Mouse (Mus musculus) MEL (cell line): ENCODE measurements around the gene Ror1. TPM values are rescaled to one million over a fixed set of nuclear protein-coding genes. Genes with fewer than 3 reads are reported as not detected.

Source experiments
- DNase-seq: peaks from one replicate; pipeline ENCODE4 v3.0.0; 2011; ENCODE audit warnings: low read depth, low spot score
- H3K27ac ChIP-seq: 2 replicates; pipeline ENCODE4 v1.5.1; 2012; ENCODE audit warnings: low read depth, mild to moderate bottlenecking, control low read depth, low read length, moderate library complexity; ENCODE audit not compliant: control insufficient read depth
- H3K27me3 ChIP-seq, 2 experiments: fragments of 150-350 bp in 1 of 2; sonication (generic) in 1 of 2; 2 replicates each; pipeline ENCODE4 v1.6.1; 2012; ENCODE audit warnings: low read length in 2 of 2, mild to moderate bottlenecking in 2 of 2, improper control_type of control experiment in 1 of 2, moderate library complexity in 1 of 2; ENCODE audit not compliant: insufficient read depth in 2 of 2, control insufficient read depth in 1 of 2
- H3K36me3 ChIP-seq, 2 experiments: 2 replicates each; pipeline ENCODE4 v1.6.1; 2012 to 2014; ENCODE audit warnings: low read length in 2 of 2, improper control_type of control experiment in 1 of 2, inconsistent platforms in 1 of 2, mild to moderate bottlenecking in 1 of 2; ENCODE audit not compliant: insufficient read depth in 2 of 2, control insufficient read depth in 1 of 2
- H3K4me1 ChIP-seq, 2 experiments: fragments of 150-350 bp in 1 of 2; sonication (generic) in 1 of 2; 2 replicates each; pipeline ENCODE4 v1.6.1; 2012; ENCODE audit warnings: low read length in 2 of 2, improper control_type of control experiment in 1 of 2, mild to moderate bottlenecking in 1 of 2; ENCODE audit not compliant: insufficient read depth in 2 of 2, control insufficient read depth in 1 of 2
- H3K4me3 ChIP-seq, 2 experiments: fragments of 150-350 bp in 1 of 2; sonication (generic) in 1 of 2; 2 replicates each; pipeline ENCODE4 v1.5.1; 2012; ENCODE audit warnings: low read depth in 2 of 2, low read length in 2 of 2, mild to moderate bottlenecking in 2 of 2, moderate library complexity in 2 of 2, control low read depth in 1 of 2, improper control_type of control experiment in 1 of 2; ENCODE audit not compliant: control insufficient read depth in 1 of 2, insufficient read depth in 1 of 2
- H3K79me2 ChIP-seq: 2 replicates; pipeline ENCODE4 v1.6.1; 2012; ENCODE audit warnings: mild to moderate bottlenecking, low read length, moderate library complexity; ENCODE audit not compliant: control insufficient read depth, poor library complexity, insufficient read depth
- H3K9ac ChIP-seq: 2 replicates; pipeline ENCODE4 v1.6.1; 2012; ENCODE audit warnings: low read depth, mild to moderate bottlenecking, control low read depth, low read length, moderate library complexity; ENCODE audit not compliant: control insufficient read depth, poor library complexity, severe bottlenecking
- H3K9me3 ChIP-seq: fragments of 150-350 bp; sonication (generic); replicated peaks from 2 replicates; pipeline ENCODE4 v1.6.1; 2012; ENCODE audit warnings: mild to moderate bottlenecking, low read length, improper control_type of control experiment, moderate library complexity; ENCODE audit not compliant: insufficient read depth
- BHLHE40 ChIP-seq: IDR thresholded peaks from 2 replicates; pipeline ENCODE4 v1.6.1; 2012; ENCODE audit warnings: low read depth, mild to moderate bottlenecking, inconsistent platforms, low read length, improper control_type of control experiment, borderline replicate concordance
- CHD1 ChIP-seq: IDR thresholded peaks from 2 replicates; pipeline ENCODE4 v1.6.1; 2012; ENCODE audit warnings: low read depth, mild to moderate bottlenecking, inconsistent platforms, low read length, improper control_type of control experiment
- ELF1 ChIP-seq: IDR thresholded peaks from 2 replicates; pipeline ENCODE4 v1.6.1; 2014; ENCODE audit warnings: low read depth, mild to moderate bottlenecking, inconsistent platforms, low read length, improper control_type of control experiment, moderate library complexity
- ETS1 ChIP-seq: IDR thresholded peaks from 2 replicates; pipeline ENCODE4 v1.6.1; 2012; ENCODE audit warnings: low read depth, mild to moderate bottlenecking, inconsistent platforms, low read length, improper control_type of control experiment, moderate library complexity
- GATA1 ChIP-seq: IDR thresholded peaks from 2 replicates; pipeline ENCODE4 v1.6.1; 2011; ENCODE audit warnings: low read depth, low read length, improper control_type of control experiment
- JUND ChIP-seq: IDR thresholded peaks from 2 replicates; pipeline ENCODE4 v1.6.1; 2011; ENCODE audit warnings: low read depth, mild to moderate bottlenecking, improper control_type of control experiment, low read length
- MAFK ChIP-seq: IDR thresholded peaks from 2 replicates; pipeline ENCODE4 v1.6.1; 2011; ENCODE audit warnings: low read depth, mild to moderate bottlenecking, low read length, improper control_type of control experiment, borderline replicate concordance
- MAZ ChIP-seq: IDR thresholded peaks from 2 replicates; pipeline ENCODE4 v1.6.1; 2012; ENCODE audit warnings: low read depth, mild to moderate bottlenecking, inconsistent platforms, low read length, improper control_type of control experiment
- MEF2A ChIP-seq: IDR thresholded peaks from 2 replicates; pipeline ENCODE4 v1.6.1; 2014; ENCODE audit warnings: low read depth, mild to moderate bottlenecking, inconsistent platforms, low read length, improper control_type of control experiment; ENCODE audit not compliant: poor library complexity, insufficient replicate concordance, severe bottlenecking; ENCODE audit errors: extremely low read depth
- MYC ChIP-seq: IDR thresholded peaks from 2 replicates; pipeline ENCODE4 v1.6.1; 2011; ENCODE audit warnings: low read depth, mild to moderate bottlenecking, low read length, improper control_type of control experiment, moderate library complexity
- NELFE ChIP-seq: IDR thresholded peaks from 2 replicates; pipeline ENCODE4 v1.6.1; 2011; ENCODE audit warnings: low read depth, low read length, improper control_type of control experiment
- POLR2A ChIP-seq, 2 experiments: IDR thresholded peaks; 2 replicates each; pipeline ENCODE4 v1.6.1; 2011 to 2012; ENCODE audit warnings: low read length in 2 of 2, mild to moderate bottlenecking in 2 of 2, control low read depth in 1 of 2, improper control_type of control experiment in 1 of 2, low read depth in 1 of 2, moderate library complexity in 1 of 2; ENCODE audit not compliant: control insufficient read depth in 1 of 2, insufficient read depth in 1 of 2, poor library complexity in 1 of 2
- POLR2AphosphoS2 ChIP-seq: IDR thresholded peaks from 2 replicates; pipeline ENCODE4 v1.6.1; 2011; ENCODE audit warnings: low read length, improper control_type of control experiment
- POLR2AphosphoS5 ChIP-seq: IDR thresholded peaks from 2 replicates; pipeline ENCODE4 v1.6.1; 2012; ENCODE audit warnings: low read depth, borderline replicate concordance, mild to moderate bottlenecking, inconsistent platforms, low read length, moderate library complexity, mixed read lengths
- RAD21 ChIP-seq: IDR thresholded peaks from 2 replicates; pipeline ENCODE4 v1.6.1; 2011; ENCODE audit warnings: mild to moderate bottlenecking, low read depth, low read length, improper control_type of control experiment
- SIN3A ChIP-seq: IDR thresholded peaks from 2 replicates; pipeline ENCODE4 v1.6.1; 2012; ENCODE audit warnings: low read length, improper control_type of control experiment, inconsistent platforms
- TAL1 ChIP-seq: IDR thresholded peaks from 2 replicates; pipeline ENCODE4 v1.6.1; 2012; ENCODE audit warnings: mild to moderate bottlenecking, inconsistent platforms, low read length, moderate library complexity, mixed read lengths
- UBTF ChIP-seq: IDR thresholded peaks from 2 replicates; pipeline ENCODE4 v1.6.1; 2012; ENCODE audit warnings: low read depth, mild to moderate bottlenecking, inconsistent platforms, low read length, improper control_type of control experiment, moderate library complexity, borderline replicate concordance; ENCODE audit not compliant: insufficient read depth
- USF1 ChIP-seq: IDR thresholded peaks from 2 replicates; pipeline ENCODE4 v1.6.1; 2014; ENCODE audit warnings: low read depth, mild to moderate bottlenecking, inconsistent platforms, low read length, improper control_type of control experiment, moderate library complexity
- USF2 ChIP-seq, 2 experiments: IDR thresholded peaks; 2 replicates each; pipeline ENCODE4 v1.6.1; 2011 to 2012; ENCODE audit warnings: improper control_type of control experiment in 2 of 2, low read length in 2 of 2, borderline replicate concordance in 1 of 2, inconsistent platforms in 1 of 2, low read depth in 1 of 2, mild to moderate bottlenecking in 1 of 2; ENCODE audit not compliant: insufficient read depth in 1 of 2
- ZC3H11A ChIP-seq: IDR thresholded peaks from 2 replicates; pipeline ENCODE4 v1.6.1; 2012; ENCODE audit warnings: low read depth, mild to moderate bottlenecking, inconsistent platforms, low read length, improper control_type of control experiment
- ZKSCAN1 ChIP-seq: IDR thresholded peaks from 2 replicates; pipeline ENCODE4 v1.6.1; 2012; ENCODE audit warnings: low read depth, mild to moderate bottlenecking, inconsistent platforms, low read length, improper control_type of control experiment, moderate library complexity
- ZNF384 ChIP-seq: IDR thresholded peaks from 2 replicates; pipeline ENCODE4 v1.6.1; 2012; ENCODE audit warnings: low read depth, mild to moderate bottlenecking, inconsistent platforms, low read length, improper control_type of control experiment
- polyA plus RNA-seq, 2 experiments: library from polyadenylated mRNA; stranded (reverse) in 1 of 2; unstranded in 1 of 2; fragments of >175 nt in 1 of 2; fragments of >200 nt in 1 of 2; gene quantifications; 2 replicates each; pipeline versions ENCODE4 v1.2.1 to v1.2.4; 2012; ENCODE audit warnings: low replicate concordance in 2 of 2, low read depth in 1 of 2; ENCODE audit not compliant: insufficient read length in 2 of 2, insufficient read depth in 1 of 2, missing spikeins in 1 of 2
- total RNA-seq: library from RNA; depleted of rRNA; stranded (reverse); fragments of 300-350 nt; gene quantifications from 2 replicates; pipeline ENCODE4 v1.2.3, GENCODE M21; 2012

The Ror1 gene
- total and polyA plus RNA-seq, 3 experiments: not detected

DNA sequence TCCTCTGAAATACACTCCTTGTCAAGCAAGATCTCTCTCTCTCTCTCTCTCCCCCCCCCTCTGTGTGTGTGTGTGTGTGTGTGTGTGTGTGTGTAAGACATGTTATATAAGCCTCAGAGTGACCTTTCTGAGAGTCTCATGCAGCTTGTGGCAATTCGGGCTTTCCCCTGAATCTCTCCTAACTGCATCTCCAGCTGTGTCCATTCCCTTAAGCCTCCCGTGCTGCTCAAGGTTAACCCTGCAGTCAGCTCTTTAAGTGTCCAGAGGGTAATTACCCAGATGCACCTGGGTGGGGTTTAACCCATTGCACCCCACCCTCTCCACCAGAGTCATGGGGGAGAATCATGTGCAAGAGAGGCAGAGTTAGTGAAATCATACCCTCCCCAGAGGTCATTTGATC lies 105.7 kb downstream of the Ror1 start:
- no peak for DNase-seq
- Histone ChIP-seq H3K9ac (no peak overlapping the region), H3K9me3 (no peaks in the 10 kb centered on the region), H3K4me1 (no peaks in the 10 kb centered on the region), H3K27ac (no peak overlapping the region), H3K27me3 (no peaks in the 10 kb centered on the region), H3K79me2 (no peaks in the 10 kb centered on the region), H3K36me3 (no peaks in the 10 kb centered on the region), H3K4me3 (no peak overlapping the region)
- TF ChIP-seq POLR2A (IDR thresholded peaks at IDR 0.05; ENCODE audit: control insufficient read depth in 1 of 2, insufficient read depth in 1 of 2, low read depth in 1 of 2, low read length in 2 of 2, poor library complexity in 1 of 2): no peak
- TF ChIP-seq ZKSCAN1: no peak
- TF ChIP-seq ZNF384: no peak
- TF ChIP-seq USF1: no peak
- no peak for TF ChIP-seq MYC
- TF ChIP-seq GATA1: no peak
- TF ChIP-seq POLR2AphosphoS5: no peak
- no peak for TF ChIP-seq ETS1
- no peak for TF ChIP-seq TAL1
- TF ChIP-seq RAD21: no peak
- no peak for TF ChIP-seq ELF1

DNA sequence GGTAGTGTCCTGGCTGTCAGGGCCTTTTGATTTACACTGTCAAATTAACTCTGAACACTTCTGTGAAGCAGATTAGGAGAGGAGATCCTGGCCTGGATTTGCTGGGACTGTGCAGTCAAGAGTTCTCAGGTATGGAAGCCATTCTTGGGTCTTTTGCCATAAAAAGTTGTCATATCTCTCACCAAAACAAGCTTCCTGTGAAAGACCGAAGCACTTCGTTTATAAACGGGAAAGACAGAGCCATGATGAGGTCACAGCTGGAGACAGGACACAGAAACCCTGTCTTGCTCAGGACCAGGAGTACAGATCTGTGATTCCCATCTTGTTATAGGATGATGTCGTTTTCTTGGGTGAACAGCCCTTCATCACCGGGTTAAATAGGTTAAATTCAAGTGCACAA lies 107.5 kb downstream of the Ror1 start:
- H3K4me1 ChIP-seq: no peaks in the 10 kb centered on the region
- no peaks in the 10 kb centered on the region for H3K27me3 ChIP-seq
- no peak for DNase-seq
- no peak overlapping the region for H3K4me3 ChIP-seq
- H3K9me3 ChIP-seq: no peaks in the 10 kb centered on the region
- no peak overlapping the region for H3K9ac ChIP-seq
- H3K36me3 ChIP-seq: no peaks in the 10 kb centered on the region
- no peaks in the 10 kb centered on the region for H3K79me2 ChIP-seq
- H3K27ac ChIP-seq: no peak overlapping the region
- no peak for TF ChIP-seq CHD1
- TF ChIP-seq UBTF: no peak
- TF ChIP-seq SIN3A: no peak
- TF ChIP-seq POLR2A (IDR thresholded peaks at IDR 0.05; ENCODE audit: control insufficient read depth in 1 of 2, insufficient read depth in 1 of 2, low read depth in 1 of 2, low read length in 2 of 2, poor library complexity in 1 of 2): no peak
- TF ChIP-seq JUND: no peak
- TF ChIP-seq RAD21: no peak
- no peak for TF ChIP-seq USF1
- no peak for TF ChIP-seq NELFE

DNA sequence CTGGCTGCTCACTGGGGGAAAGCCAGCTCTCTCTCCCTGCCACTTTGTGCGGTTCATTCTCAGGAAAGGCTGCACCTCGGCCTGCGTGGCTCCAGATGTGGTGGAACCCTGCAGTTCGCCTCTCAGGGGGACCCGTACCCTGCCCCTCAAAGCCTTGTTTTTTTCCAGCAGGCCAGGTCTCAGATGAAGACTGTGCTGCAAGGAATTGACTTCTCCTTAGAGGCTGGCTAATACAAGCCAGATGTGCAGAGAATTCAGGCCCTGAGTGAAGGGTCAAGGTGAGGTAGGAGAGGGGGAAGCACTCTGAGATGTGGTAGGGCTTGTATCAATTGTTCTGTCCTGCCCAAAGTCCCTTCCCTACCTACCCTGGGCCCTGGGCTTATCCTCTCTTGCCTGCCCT lies 108.1 kb downstream of the Ror1 start:
- H3K9me3 ChIP-seq: no peaks in the 10 kb centered on the region
- no peaks in the 10 kb centered on the region for H3K79me2 ChIP-seq
- no peak overlapping the region for H3K27ac ChIP-seq
- no peaks in the 10 kb centered on the region for H3K36me3 ChIP-seq
- no peak for TF ChIP-seq MAZ
- TF ChIP-seq MEF2A: no peak
- TF ChIP-seq ETS1: no peak
- no peak for TF ChIP-seq POLR2A (IDR thresholded peaks at IDR 0.05; ENCODE audit: control insufficient read depth in 1 of 2, insufficient read depth in 1 of 2, low read depth in 1 of 2, low read length in 2 of 2, poor library complexity in 1 of 2)
- TF ChIP-seq MAFK: no peak
- TF ChIP-seq GATA1: no peak
- TF ChIP-seq ZKSCAN1: no peak
- no peak for TF ChIP-seq NELFE
- TF ChIP-seq POLR2AphosphoS5: no peak
- no peak for TF ChIP-seq BHLHE40
- no peak for TF ChIP-seq TAL1
- no peak for TF ChIP-seq ZC3H11A
- TF ChIP-seq USF2 (IDR thresholded peaks at IDR 0.05; ENCODE audit: borderline replicate concordance in 1 of 2, insufficient read depth in 1 of 2, low read depth in 1 of 2, low read length in 2 of 2): no peak
- TF ChIP-seq POLR2AphosphoS2: no peak
- no peaks in the 10 kb centered on the region for H3K27me3 ChIP-seq
- H3K4me1 ChIP-seq: no peaks in the 10 kb centered on the region
- DNase-seq: no peak
- no peak overlapping the region for H3K9ac ChIP-seq
- H3K4me3 ChIP-seq: no peak overlapping the region
